Mouse (Mus musculus): Measurements from ENCODE around the gene Tspan31. TPM values are rescaled to one million over a fixed set of nuclear protein-coding genes. Genes with fewer than 3 reads are reported as not detected.
"Not testable (repeated sequence)": the region's sequence is repeated elsewhere in the genome, so short reads cannot be mapped to it uniquely, and the experiment has no call there.

Tspan31 gene
- polyA plus RNA-seq, 1 experiment from 2014 or later, result 125 TPM

GRCm38 (mm10) chr10:127080901-127081780, 11.1 kb upstream of the Tspan31 start:
- Histone ChIP-seq H3K27me3 (peaks cover 78% of the 10 kb centered on the region), H3K36me3 (peaks cover 29% of the 10 kb centered on the region), H3K4me2 (peak overlapping the region; percentile 87), H3K9ac (peak overlapping the region; percentile 96), H3K4me3 (peak overlapping the region; percentile 82), H3K4me1 (replicated peaks) (peaks cover 58% of the 10 kb centered on the region), H3K9me3 (no peaks in the 10 kb centered on the region), H3K27ac (replicated peaks) (no peak overlapping the region)
- ATAC-seq (ENCODE audit: low read depth), result no peak
- 2% methylated on average over 48 of the region's 48 CpGs for WGBS

GRCm38 (mm10) chr10:127079665-127080391, 9.8 kb upstream of the Tspan31 start:
- peaks cover 21% of the 10 kb centered on the region for H3K36me3 ChIP-seq
- H3K27ac ChIP-seq (replicated peaks), result peak overlapping the region; percentile 86
- H3K9ac ChIP-seq, result peak overlapping the region; percentile 96
- no peaks in the 10 kb centered on the region for H3K9me3 ChIP-seq
- peak; percentile 3; the same call in 1 of the 2 replicates for ATAC-seq (ENCODE audit: low read depth)
- peaks cover 60% of the 10 kb centered on the region for H3K4me1 ChIP-seq (replicated peaks)
- H3K4me2 ChIP-seq, result peak overlapping the region; percentile 87
- peaks cover 74% of the 10 kb centered on the region for H3K27me3 ChIP-seq
- H3K4me3 ChIP-seq, result peak overlapping the region; percentile 82
- 2% methylated on average over 66 of the region's 70 CpGs for WGBS

- WGBS, result under 1% methylated on average over 45 of the region's 49 CpGs
- H3K36me3 ChIP-seq, result peaks cover 12% of the 10 kb centered on the region
- peak overlapping the region; percentile 96 for H3K9ac ChIP-seq
- H3K4me2 ChIP-seq, result peak overlapping the region; percentile 87
- peak overlapping the region; percentile 82 for H3K4me3 ChIP-seq
- H3K27ac ChIP-seq (replicated peaks), result peak overlapping the region; percentile 86
- peak; percentile 77 for ATAC-seq (ENCODE audit: low read depth)
- H3K9me3 ChIP-seq, result no peaks in the 10 kb centered on the region
- H3K27me3 ChIP-seq, result peaks cover 65% of the 10 kb centered on the region
- peaks cover 60% of the 10 kb centered on the region for H3K4me1 ChIP-seq (replicated peaks)
These were observed 8.9 kb upstream of the Tspan31 start for GRCm38 (mm10) chr10:127078677-127079575.

GRCm38 (mm10) chr10:127078001-127078676, 8.1 kb upstream of the Tspan31 start:
- WGBS, result 5% methylated on average over 12 of the region's 12 CpGs
- Histone ChIP-seq H3K4me2 (peak overlapping the region; percentile 87), H3K27ac (replicated peaks) (peak overlapping the region; percentile 86), H3K36me3 (peaks cover 4% of the 10 kb centered on the region), H3K9ac (peak overlapping the region; percentile 96), H3K4me1 (replicated peaks) (peaks cover 54% of the 10 kb centered on the region), H3K9me3 (no peaks in the 10 kb centered on the region), H3K4me3 (peak overlapping the region; percentile 82), H3K27me3 (peaks cover 57% of the 10 kb centered on the region)
- peak; percentile 67 for ATAC-seq (ENCODE audit: low read depth)

GRCm38 (mm10) chr10:127077515-127077914, 7.5 kb upstream of the Tspan31 start:
- 4% methylated on average over 10 of the region's 10 CpGs for WGBS
- peak overlapping the region; percentile 82 for H3K4me3 ChIP-seq
- no peak for ATAC-seq (ENCODE audit: low read depth)
- peaks cover 51% of the 10 kb centered on the region for H3K27me3 ChIP-seq
- peak overlapping the region; percentile 86 for H3K27ac ChIP-seq (replicated peaks)
- H3K9ac ChIP-seq, result peak overlapping the region; percentile 96
- peaks cover 49% of the 10 kb centered on the region for H3K4me1 ChIP-seq (replicated peaks)
- H3K36me3 ChIP-seq, result no peaks in the 10 kb centered on the region
- H3K4me2 ChIP-seq, result peak overlapping the region; percentile 87
- no peaks in the 10 kb centered on the region for H3K9me3 ChIP-seq

GRCm38 (mm10) chr10:127076082-127076481, 6.0 kb upstream of the Tspan31 start:
- Histone ChIP-seq H3K4me2 (peak overlapping the region; percentile 4; the same call in 1 of the 2 replicates), H3K9ac (0 out of 2 replicates have a peak overlapping the region, but pooled peaks have one; percentile 17), H3K4me3 (no peak overlapping the region), H3K9me3 (no peaks in the 10 kb centered on the region), H3K27me3 (peaks cover 42% of the 10 kb centered on the region), H3K27ac (replicated peaks) (no peak overlapping the region), H3K36me3 (no peaks in the 10 kb centered on the region), H3K4me1 (replicated peaks) (peaks cover 39% of the 10 kb centered on the region)
- WGBS, result 35% methylated on average over 4 of the region's 4 CpGs
- ATAC-seq (ENCODE audit: low read depth), result no peak

GRCm38 (mm10) chr10:127075651-127076050, 5.6 kb upstream of the Tspan31 start:
- Histone ChIP-seq H3K4me3 (no peak overlapping the region), H3K4me2 (peak overlapping the region; percentile 4; the same call in 1 of the 2 replicates), H3K27ac (replicated peaks) (no peak overlapping the region), H3K9me3 (no peaks in the 10 kb centered on the region), H3K9ac (0 out of 2 replicates have a peak overlapping the region, but pooled peaks have one; percentile 17), H3K36me3 (no peaks in the 10 kb centered on the region), H3K4me1 (replicated peaks) (peaks cover 38% of the 10 kb centered on the region), H3K27me3 (peaks cover 37% of the 10 kb centered on the region)
- WGBS, result 79% methylated on average over 8 of the region's 8 CpGs
- ATAC-seq (ENCODE audit: low read depth), result no peak

- Histone ChIP-seq H3K9me3 (no peaks in the 10 kb centered on the region), H3K4me2 (peak within 1 kb of the TSS; percentile 4; the same call in 1 of the 2 replicates), H3K36me3 (no peaks in the 10 kb centered on the region), H3K4me3 (no peak within 1 kb of the TSS), H3K27me3 (peaks cover 31% of the 10 kb centered on the region), H3K4me1 (replicated peaks) (peaks cover 33% of the 10 kb centered on the region), H3K27ac (replicated peaks) (no peak within 1 kb of the TSS), H3K9ac (0 out of 2 replicates have a peak within 1 kb of the TSS, but pooled peaks have one; percentile 17)
- ATAC-seq (ENCODE audit: low read depth), result no peak
- WGBS, result 70% methylated on average over 9 of the region's 9 CpGs
These were observed 5.0 kb upstream of the Tspan31 start, which contains the start of gene Agap2 for GRCm38 (mm10) chr10:127075080-127075479. Gene Agap2, plus strand, starts transcription at chr10:127075284.

GRCm38 (mm10) chr10:127073981-127074380, 3.9 kb upstream of the Tspan31 start:
- WGBS, result 93% methylated on average over 1 of the region's 1 CpGs

GRCm38 (mm10) chr10:127072969-127073368, 2.9 kb upstream of the Tspan31 start:
- H3K27ac ChIP-seq (replicated peaks); H3K4me2 ChIP-seq; H3K36me3 ChIP-seq; ATAC-seq (ENCODE audit: low read depth); H3K4me3 ChIP-seq; H3K9me3 ChIP-seq; H3K9ac ChIP-seq: not testable (repeated sequence)
- 76% methylated on average over 2 of the region's 2 CpGs for WGBS
- peaks cover 37% of the 10 kb centered on the region for H3K4me1 ChIP-seq (replicated peaks)
- peaks cover 23% of the 10 kb centered on the region for H3K27me3 ChIP-seq

More at GRCm38 (mm10) chr10:127073981-127074380, 3.9 kb upstream of the Tspan31 start:
- no peak for ATAC-seq (ENCODE audit: low read depth)
- Histone ChIP-seq H3K36me3 (no peaks in the 10 kb centered on the region), H3K4me2 (no peak overlapping the region), H3K27me3 (peaks cover 27% of the 10 kb centered on the region), H3K9ac (no peak overlapping the region), H3K9me3 (no peaks in the 10 kb centered on the region), H3K27ac (replicated peaks) (no peak overlapping the region), H3K4me1 (replicated peaks) (peaks cover 32% of the 10 kb centered on the region), H3K4me3 (no peak overlapping the region)

- not testable (repeated sequence) for ATAC-seq (ENCODE audit: low read depth); H3K4me2 ChIP-seq; H3K9ac ChIP-seq; H3K27ac ChIP-seq (replicated peaks); H3K9me3 ChIP-seq; H3K4me3 ChIP-seq
- Histone ChIP-seq H3K27me3 (peaks cover 17% of the 10 kb centered on the region), H3K4me1 (replicated peaks) (peaks cover 36% of the 10 kb centered on the region), H3K36me3 (peaks cover 14% of the 10 kb centered on the region)
- 83% methylated on average over 4 of the region's 4 CpGs for WGBS
These were observed 2.2 kb upstream of the Tspan31 start for GRCm38 (mm10) chr10:127072270-127072669.
